ENCODE assay signal across 9 mouse cellular contexts in the genomic region with DNA sequence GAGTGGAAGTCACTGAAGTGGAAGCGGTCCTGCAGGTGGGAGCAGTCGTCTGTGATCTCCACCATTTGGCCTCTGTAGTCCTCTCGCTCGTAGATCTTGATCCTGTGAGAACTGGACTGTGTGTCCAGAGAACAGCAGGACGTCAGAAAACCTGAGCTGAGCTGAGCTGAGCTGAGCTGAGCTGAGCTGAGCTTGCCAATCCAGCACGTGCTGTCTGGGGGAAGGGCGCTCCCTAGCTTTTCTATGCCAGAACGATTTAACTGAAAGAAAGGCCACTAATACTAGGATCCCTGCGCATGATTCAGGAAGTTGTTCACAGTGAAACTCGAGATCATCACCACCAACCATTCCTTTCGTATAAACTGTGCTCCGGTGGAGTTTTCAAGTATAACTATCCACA. TPM values are rescaled to one million over a fixed set of nuclear protein-coding genes. Genes with fewer than 3 reads are reported as not detected.
DNase-seq lines count a peak whose midpoint lies in the region; ATAC-seq lines count a peak whose summit lies in the region.
"Had no signal": no experiment of that assay in that cellular context is flagged by ENCODE, and none has a peak within 500 bp of the region (broad histone marks: within the 10 kb centered on the region; RNA-seq: fewer than 3 reads in every experiment).

No protein-coding gene starts in this region.

- DNase-seq in frontal cortex, postnatal 36 days (ENCODE audit: low spot score in 2 of 2), result peak; percentile 20 to 39
- no peak for DNase-seq in frontal cortex, postnatal 25 days (ENCODE audit: low spot score in 2 of 2)
- DNase-seq in adrenal gland, adult 8-10 months, result peak; percentile 56
- DNase-seq in gastrocnemius, adult 8-10 months (ENCODE audit: low spot score in 2 of 2), result peak; percentile 4 to 19
- DNase-seq in layer of hippocampus, postnatal 14 days (ENCODE audit: low spot score in 2 of 2), result peak; percentile 19 to 21
- DNase-seq in retina, embryonic 14.5 days (ENCODE audit: low spot score), result no peak

- H3K9ac ChIP-seq in liver, embryonic 12.5 days, result no peak overlapping the region
- no peak overlapping the region for H3K9ac ChIP-seq in hindbrain, embryonic 12.5 days

- H3K27ac ChIP-seq in liver, embryonic 12.5 days, result no peak overlapping the region
- no peak overlapping the region for H3K27ac ChIP-seq in hindbrain, embryonic 12.5 days

- no peaks in the 10 kb centered on the region for H3K9me3 ChIP-seq in liver, embryonic 12.5 days (replicated peaks)
- no peaks in the 10 kb centered on the region for H3K9me3 ChIP-seq in hindbrain, embryonic 12.5 days (replicated peaks)

- H3K27me3 ChIP-seq in liver, embryonic 12.5 days (replicated peaks), result no peaks in the 10 kb centered on the region
- H3K27me3 ChIP-seq in hindbrain, embryonic 12.5 days, result no peaks in the 10 kb centered on the region

- no peak overlapping the region for H3K4me3 ChIP-seq in liver, embryonic 12.5 days
- H3K4me3 ChIP-seq in hindbrain, embryonic 12.5 days, result no peak overlapping the region

- no peak overlapping the region for H3K4me2 ChIP-seq in liver, embryonic 12.5 days
- no peak overlapping the region for H3K4me2 ChIP-seq in hindbrain, embryonic 12.5 days (replicated peaks)

- WGBS in liver, embryonic 12.5 days (ENCODE audit: insufficient replicate concordance), result 61% methylated on average over 12 of the region's 12 CpGs
- WGBS in hindbrain, embryonic 12.5 days, result 58% methylated on average over 12 of the region's 12 CpGs

- ATAC-seq in liver, embryonic 12.5 days, result no peak
- ATAC-seq in hindbrain, embryonic 12.5 days (ENCODE audit: low FRiP score), result no peak

- no peaks in the 10 kb centered on the region for H3K36me3 ChIP-seq in liver, embryonic 12.5 days
- no peaks in the 10 kb centered on the region for H3K36me3 ChIP-seq in hindbrain, embryonic 12.5 days

- H3K4me1 ChIP-seq in liver, embryonic 12.5 days, result no peaks in the 10 kb centered on the region
- no peaks in the 10 kb centered on the region; the same call in 1 of the 2 replicates for H3K4me1 ChIP-seq in hindbrain, embryonic 12.5 days

RNA-seq across cellular contexts. Expression of a gene that starts 2.2 kb away (rescaled TPM):
- total RNA-seq in adrenal gland, adult 8-10 months (2022), result under 1 TPM in 3 of 4 experiments, not detected in 1; 0.38 to 0.62 (median 0.49) TPM
- not detected for total RNA-seq in gastrocnemius, adult 8-10 months (2022)
- total RNA-seq in layer of hippocampus, postnatal 14 days (2021), result not detected
- polyA plus RNA-seq in liver, embryonic 12.5 days (2016; fragmentation: Nextera tagmentation; extraction: Ambion mirVana), result not detected in 2 replicates
- not detected in 2 replicates for polyA plus RNA-seq in hindbrain, embryonic 12.5 days (2016; fragmentation: Nextera tagmentation; extraction: Ambion mirVana)
- total RNA-seq: liver, adult 2 months had no signal
- polyA plus RNA-seq: liver, adult 2 months had no signal

RNA-seq across cellular contexts. Expression of a gene that starts 14.5 kb away (rescaled TPM):
- total RNA-seq in adrenal gland, adult 8-10 months (2022), result under 1 TPM in 1 of 4 experiments, not detected in 3; 0.44 TPM
- total RNA-seq in gastrocnemius, adult 8-10 months (2022), result not detected
- total RNA-seq in layer of hippocampus, postnatal 14 days (2021), result not detected
- not detected in 2 replicates for polyA plus RNA-seq in liver, embryonic 12.5 days (2016; fragmentation: Nextera tagmentation; extraction: Ambion mirVana)
- not detected in 2 replicates for polyA plus RNA-seq in hindbrain, embryonic 12.5 days (2016; fragmentation: Nextera tagmentation; extraction: Ambion mirVana)
- total RNA-seq: liver, adult 2 months had no signal
- polyA plus RNA-seq: liver, adult 2 months had no signal

RNA-seq across cellular contexts. Expression of a gene that starts 16.2 kb away (rescaled TPM):
- total RNA-seq in adrenal gland, adult 8-10 months (2022), result 1,000 to 10,000 TPM; 1,428 to 2,043 (median 1,710) TPM
- 1 to 10 TPM in 1 of 4 experiments, under 1 TPM in 1, not detected in 2; 0.89 to 1.9 TPM for total RNA-seq in gastrocnemius, adult 8-10 months (2022)
- total RNA-seq in layer of hippocampus, postnatal 14 days (2021), result not detected
- not detected in 2 replicates for polyA plus RNA-seq in liver, embryonic 12.5 days (2016; fragmentation: Nextera tagmentation; extraction: Ambion mirVana)
- 0.29 and 0.41 TPM in 2 replicates for polyA plus RNA-seq in hindbrain, embryonic 12.5 days (2016; fragmentation: Nextera tagmentation; extraction: Ambion mirVana)
- polyA plus RNA-seq: liver, adult 2 months had no signal

RNA-seq across cellular contexts. Expression of a gene that starts 24.7 kb away (rescaled TPM):
- total RNA-seq in adrenal gland, adult 8-10 months (2022), result not detected
- not detected for total RNA-seq in gastrocnemius, adult 8-10 months (2022)
- not detected for total RNA-seq in layer of hippocampus, postnatal 14 days (2021)
- not detected in 2 replicates for polyA plus RNA-seq in liver, embryonic 12.5 days (2016; fragmentation: Nextera tagmentation; extraction: Ambion mirVana)
- polyA plus RNA-seq in hindbrain, embryonic 12.5 days (2016; fragmentation: Nextera tagmentation; extraction: Ambion mirVana), result not detected in 2 replicates
- total RNA-seq: liver, adult 2 months had no signal
- polyA plus RNA-seq: liver, adult 2 months had no signal

RNA-seq across cellular contexts. Expression of a gene that starts 33.3 kb away (rescaled TPM):
- not detected for total RNA-seq in adrenal gland, adult 8-10 months (2022)
- total RNA-seq in gastrocnemius, adult 8-10 months (2022), result not detected
- not detected for total RNA-seq in layer of hippocampus, postnatal 14 days (2021)
- polyA plus RNA-seq in liver, embryonic 12.5 days (2016; fragmentation: Nextera tagmentation; extraction: Ambion mirVana), result not detected in 2 replicates
- not detected in 2 replicates for polyA plus RNA-seq in hindbrain, embryonic 12.5 days (2016; fragmentation: Nextera tagmentation; extraction: Ambion mirVana)
- total RNA-seq: liver, adult 2 months had no signal
- polyA plus RNA-seq: liver, adult 2 months had no signal

Comparison
In these comparisons a context has a peak if more than half of its experiments do, and no peak if none do; other contexts are left out.
1. DNase-seq: peak in frontal cortex, postnatal 36 days (2 of 2), adrenal gland, adult 8-10 months (single experiment), gastrocnemius, adult 8-10 months (2 of 2) and layer of hippocampus, postnatal 14 days (2 of 2); none in frontal cortex, postnatal 25 days (0 of 2) and retina, embryonic 14.5 days (single experiment).
2. RNA of a gene that starts 16.2 kb away (total RNA-seq): 1,428 to 2,043 TPM in adrenal gland, adult 8-10 months; 0.89 to 1.9 TPM in gastrocnemius, adult 8-10 months and not detected in layer of hippocampus, postnatal 14 days; every median in the first group is over 100 times any median in the second.